Mouse (Mus musculus): ENCODE results near the gene Cep70.

Gene Cep70

DNA sequence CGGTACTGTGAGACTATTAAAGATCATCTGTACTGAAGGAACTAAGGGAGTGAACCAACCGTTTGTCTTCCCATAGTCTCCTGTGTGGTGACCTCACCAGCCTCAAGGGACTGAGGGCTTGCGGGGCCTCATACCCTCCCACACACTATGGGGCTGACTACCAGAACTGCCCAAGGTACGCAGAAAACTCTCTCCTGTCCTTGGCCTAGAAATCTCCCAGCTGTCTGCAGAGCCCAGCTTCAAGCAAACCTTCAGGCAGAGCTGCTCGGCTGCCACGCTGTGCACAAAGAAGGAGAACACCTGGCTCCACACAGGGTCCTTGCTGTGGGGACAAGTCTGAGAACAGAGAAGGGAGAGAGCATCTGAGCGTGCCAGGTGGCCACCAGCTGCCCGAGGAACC is 76.8 kb downstream of the Cep70 start:
- no peak for DNase-seq (ENCODE audit: low read depth)

DNA sequence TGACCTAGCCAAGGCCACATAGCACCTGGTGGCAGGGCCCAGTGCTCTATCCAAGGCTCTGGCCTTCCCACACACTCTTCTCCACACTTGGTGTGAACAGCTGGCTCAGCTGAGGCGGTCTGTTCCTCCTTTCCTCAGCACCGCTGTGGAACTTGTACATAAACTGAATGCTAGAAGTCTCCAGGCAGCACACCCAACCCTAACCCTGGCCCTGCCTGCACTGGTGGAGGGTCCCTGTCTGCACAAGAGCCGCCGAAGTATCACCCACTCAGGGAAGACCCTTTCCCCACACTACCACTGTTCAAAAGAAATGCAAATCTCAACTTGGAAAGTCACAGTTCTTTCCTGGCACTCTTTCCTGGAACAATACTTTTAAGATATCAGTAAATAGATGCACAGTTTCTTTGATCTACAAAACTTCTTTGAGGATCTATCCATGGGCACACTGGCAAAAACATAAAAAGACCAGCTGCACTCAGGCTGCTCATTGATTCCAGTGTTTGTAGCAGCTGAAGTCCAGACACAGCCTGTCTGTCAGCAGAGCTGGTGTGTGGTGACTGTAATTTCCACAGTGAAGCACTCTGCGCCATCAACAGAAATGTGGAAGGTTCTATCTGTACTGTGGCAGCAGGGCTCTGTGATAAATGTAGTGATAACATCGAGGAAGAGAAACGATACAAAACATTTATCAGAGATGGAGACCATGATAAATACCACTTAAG is 82.2 kb downstream of the Cep70 start:
- DNase-seq (ENCODE audit: low read depth) = no peak

DNA sequence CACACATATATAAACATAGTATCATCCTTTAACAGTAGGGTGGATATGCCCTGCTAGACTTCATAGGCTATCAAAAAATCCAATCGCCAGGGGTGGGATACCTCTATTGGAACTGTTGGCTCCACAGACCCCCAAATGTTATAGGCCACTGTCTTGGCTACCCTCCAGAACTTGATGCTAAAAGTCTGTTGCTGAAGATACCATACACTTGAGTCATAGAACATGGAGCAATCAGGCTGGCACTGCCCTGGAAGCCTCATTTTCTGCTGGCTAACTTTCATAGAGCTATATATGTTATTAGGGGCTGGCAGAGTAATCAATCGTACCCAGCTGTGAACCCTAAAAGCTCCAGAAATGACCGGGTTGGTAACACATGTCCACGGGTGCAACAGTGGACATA is 82.8 kb downstream of the Cep70 start:
- no peak for DNase-seq (ENCODE audit: low read depth)

DNA sequence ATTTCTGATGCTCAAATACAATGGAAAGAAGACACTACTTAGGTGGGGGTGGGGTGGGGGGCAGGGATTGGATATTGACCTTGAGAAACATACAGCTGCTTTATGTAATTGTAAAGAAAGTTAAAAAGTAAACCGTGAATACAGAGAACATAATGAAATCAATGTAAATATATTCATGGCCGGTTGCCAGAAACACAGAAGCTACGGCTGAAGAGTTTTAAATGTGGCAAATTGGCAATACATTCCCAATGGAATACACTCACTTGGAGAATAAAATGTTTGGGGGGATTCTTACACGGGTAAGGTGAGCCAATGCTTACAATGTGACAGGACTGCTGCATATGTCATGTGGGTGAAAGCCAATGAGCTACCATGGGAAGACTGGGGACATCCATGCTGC is 83.7 kb downstream of the Cep70 start:
- no peak for DNase-seq (ENCODE audit: low read depth)

DNA sequence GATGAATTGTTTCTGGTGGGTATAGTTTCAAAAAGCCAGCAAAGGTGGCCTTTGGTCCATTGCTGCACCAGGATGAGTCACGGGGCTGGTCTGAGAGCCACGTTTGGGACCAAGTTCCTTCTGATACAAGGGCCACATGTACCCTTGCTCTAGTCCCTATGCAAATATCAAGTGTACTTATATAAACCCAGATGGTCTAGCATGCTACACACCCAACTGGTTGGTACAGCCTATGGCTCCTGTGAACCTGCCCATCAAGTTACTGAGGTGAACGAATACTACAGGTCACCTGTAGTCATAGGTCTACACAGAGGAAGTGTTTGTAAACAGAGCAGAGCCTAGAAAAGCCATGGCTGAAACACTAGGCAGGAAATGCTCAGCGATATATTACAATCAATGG is 93.4 kb downstream of the Cep70 start:
- DNase-seq (ENCODE audit: low read depth) = no peak

DNA sequence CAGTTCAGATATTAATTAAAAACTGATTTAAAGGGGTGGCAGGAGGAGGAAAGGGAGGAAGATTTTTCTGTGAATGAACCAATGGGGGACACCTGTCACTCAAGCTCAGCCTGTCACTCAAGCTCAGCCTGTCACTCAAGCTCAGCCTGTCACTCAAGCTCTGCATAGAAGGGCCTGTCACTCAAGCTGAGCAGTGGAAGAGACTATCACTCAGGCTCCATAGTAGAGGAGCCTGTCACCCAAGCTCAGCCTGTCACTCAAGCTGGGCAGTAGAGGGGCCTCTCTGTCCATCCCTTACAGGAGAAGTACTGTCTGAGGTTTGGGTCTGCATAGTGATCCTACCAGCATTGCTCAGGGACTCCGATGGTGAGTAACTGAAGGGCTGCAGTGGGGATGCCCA is 95.1 kb downstream of the Cep70 start:
- no peak for DNase-seq (ENCODE audit: low read depth)

DNA sequence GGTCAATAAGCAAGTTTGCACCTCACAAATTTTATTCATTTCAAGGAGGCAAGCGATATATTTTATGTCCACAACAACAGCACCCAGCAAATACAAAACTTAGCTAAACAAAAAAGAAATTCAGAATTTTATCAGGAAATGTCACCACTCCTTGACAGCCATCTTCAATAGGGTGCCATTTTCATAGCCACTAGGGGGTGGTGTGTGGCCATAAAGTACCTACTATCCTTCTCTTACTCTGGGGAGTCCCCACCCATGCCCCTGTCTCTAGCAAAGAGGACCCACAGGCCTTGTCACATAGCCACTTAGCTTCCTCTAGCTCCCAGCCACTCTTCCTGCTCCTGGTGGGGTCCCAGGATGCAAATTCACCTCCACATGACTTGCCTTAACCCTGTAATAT is 96.0 kb downstream of the Cep70 start:
- no peak for DNase-seq (ENCODE audit: low read depth)

DNA sequence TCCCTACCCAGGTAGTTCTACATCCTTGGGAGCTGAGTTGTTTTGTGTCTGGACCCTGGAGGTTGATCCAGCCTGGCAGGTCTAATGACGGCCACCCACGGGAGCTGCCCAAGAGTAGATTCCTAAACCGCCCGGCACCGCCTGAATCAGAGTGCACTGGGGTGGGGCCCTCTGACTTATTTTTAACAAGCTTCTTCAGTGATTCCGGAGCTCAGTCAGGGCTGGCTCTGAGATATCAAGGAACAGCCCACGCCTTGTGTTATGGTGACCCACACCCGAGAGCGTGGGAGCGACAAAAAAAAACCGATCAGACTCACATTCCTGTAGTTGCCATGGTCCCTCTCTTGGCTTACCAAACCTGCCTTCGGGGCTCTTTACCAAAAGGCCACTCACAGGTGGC is 97.0 kb downstream of the Cep70 start:
- no peak for DNase-seq (ENCODE audit: low read depth)

DNA sequence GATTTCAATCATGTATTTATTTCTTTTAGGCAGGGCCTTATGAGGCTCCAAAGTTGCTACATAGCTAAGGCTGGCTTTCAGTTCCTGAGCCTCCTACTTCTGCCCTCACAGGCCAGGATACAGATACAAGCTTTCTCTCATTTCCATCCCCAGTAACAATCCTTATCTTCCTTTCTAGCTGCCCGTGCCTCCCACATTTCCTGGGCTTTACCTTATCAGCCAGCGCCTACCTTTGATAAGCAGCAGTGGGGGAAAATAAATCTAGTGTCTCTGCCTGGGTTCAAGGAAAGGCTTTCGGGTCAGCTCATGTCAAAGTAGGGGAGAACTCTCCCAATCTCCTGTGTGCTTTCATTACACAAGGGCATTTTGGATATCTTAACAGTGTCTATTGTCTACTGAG is 98.4 kb downstream of the Cep70 start:
- no peak for DNase-seq (ENCODE audit: low read depth)

DNA sequence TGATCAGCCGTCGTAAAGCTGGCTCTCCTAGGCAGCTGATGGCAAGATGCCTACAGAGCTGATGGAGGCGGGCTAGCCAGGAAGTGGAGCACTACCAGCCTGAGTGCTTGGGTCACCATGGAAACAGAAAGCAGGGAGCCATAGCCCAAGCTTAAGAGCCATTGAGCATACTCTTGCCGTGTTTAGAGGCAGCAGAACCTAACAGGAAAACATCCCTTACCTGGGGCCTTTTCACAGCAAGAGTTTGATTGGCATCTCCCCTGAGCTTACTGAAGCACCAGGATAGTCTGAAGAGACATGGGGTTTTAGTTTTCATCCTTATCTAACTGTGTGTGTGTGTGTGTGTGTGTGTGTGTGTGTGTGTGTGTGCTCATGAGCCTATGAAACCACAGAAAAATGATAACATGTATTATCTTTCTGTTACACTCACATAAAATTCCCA is 102.2 kb downstream of the Cep70 start:
- no peak for DNase-seq (ENCODE audit: low read depth)

Data from induced T-regulatory cell, adult 2 months (primary cell).